17 mouse cellular contexts compared by ENCODE assay signal in genomic region chr6:52641076-52641475, GRCm38 (mm10). TPM values are rescaled to one million over a fixed set of nuclear protein-coding genes. Genes with fewer than 3 reads are reported as not detected.
DNase-seq lines count a peak whose midpoint lies in the region; ATAC-seq lines count a peak whose summit lies in the region.
"Had no signal": no experiment of that assay in that cellular context is flagged by ENCODE, and none has a peak within 500 bp of the region (broad histone marks: within the 10 kb centered on the region; RNA-seq: fewer than 3 reads in every experiment).

No protein-coding gene starts in this region.

- H3K4me1 ChIP-seq in megakaryocyte, embryonic 14.5 days = peaks cover 28% of the 10 kb centered on the region
- H3K4me1 ChIP-seq in hindbrain, embryonic 10.5 days (replicated peaks) = peaks cover 34% of the 10 kb centered on the region

- peak overlapping the region; percentile 59 for H3K4me3 ChIP-seq in megakaryocyte, embryonic 14.5 days (replicated peaks)
- H3K4me3 ChIP-seq in hindbrain, embryonic 10.5 days = no peak overlapping the region

- peaks cover 3% of the 10 kb centered on the region for H3K36me3 ChIP-seq in megakaryocyte, embryonic 14.5 days (replicated peaks; ENCODE audit: low read length)
- no peaks in the 10 kb centered on the region for H3K36me3 ChIP-seq in hindbrain, embryonic 10.5 days
- H3K36me3 ChIP-seq: forebrain, embryonic 12.5 days; midbrain, embryonic 12.5 days had no signal

- H3K27ac ChIP-seq in hindbrain, embryonic 10.5 days = no peak overlapping the region
- H3K27ac ChIP-seq: forebrain, embryonic 12.5 days; midbrain, embryonic 12.5 days had no signal

- H3K9me3 ChIP-seq in megakaryocyte, embryonic 14.5 days = no peaks in the 10 kb centered on the region
- H3K9me3 ChIP-seq in hindbrain, embryonic 10.5 days = no peaks in the 10 kb centered on the region
- H3K9me3 ChIP-seq: forebrain, embryonic 12.5 days; G1E; midbrain, embryonic 12.5 days had no signal

- WGBS in hindbrain, embryonic 10.5 days = 75% methylated on average over 3 of the region's 3 CpGs

- DNase-seq in cerebellum, adult 11-12 months = peak; percentile 20
- DNase-seq in cerebellum, postnatal 25 days = no peak
- peak; percentile 51 for DNase-seq in naive thymus-derived CD4-positive, alpha-beta T cell, adult 2 months (ENCODE audit: low read depth)
- peak; percentile 56 for DNase-seq in thymus, postnatal 4 days
- DNase-seq in hindbrain, embryonic 10.5 days (ENCODE audit: low spot score) = no peak
- DNase-seq: adrenal gland, postnatal 25 days; kidney, adult 2 months; kidney, postnatal 36 days; layer of hippocampus, postnatal 36 days; left cerebral cortex, postnatal 4 days; right cerebral cortex, postnatal 14 days had no signal

- no peak for ATAC-seq in megakaryocyte, adult 5-6 weeks (ENCODE audit: poor library complexity, severe bottlenecking)
- no peak for ATAC-seq in monocyte, adult 5-6 weeks (replicated peaks; ENCODE audit: insufficient number of reproducible peaks, low FRiP score, low TSS enrichment, poor library complexity, severe bottlenecking)

- H3K27me3 ChIP-seq in megakaryocyte, embryonic 14.5 days (replicated peaks) = no peaks in the 10 kb centered on the region
- no peaks in the 10 kb centered on the region for H3K27me3 ChIP-seq in hindbrain, embryonic 10.5 days (ENCODE audit: insufficient read depth, poor library complexity, severe bottlenecking)
- H3K27me3 ChIP-seq: forebrain, embryonic 12.5 days; midbrain, embryonic 12.5 days had no signal

RNA-seq across cellular contexts. Expression of gene Hibadh, which starts 0.9 kb away (rescaled TPM):
- polyA plus RNA-seq in megakaryocyte, embryonic 14.5 days (2012; ENCODE audit: insufficient read depth, low replicate concordance) = 0.57 and 9.1 TPM in 2 replicates
- total RNA-seq in megakaryocyte, adult 5-6 weeks (2015) = 41.2 and 45.0 TPM in 2 replicates
- 23.8 and 29.6 TPM in 2 replicates for total RNA-seq in megakaryocyte, adult 5-6 weeks (2017)
- 26.2 to 37.9 TPM (median 30.1 TPM) in 3 replicates for total RNA-seq in monocyte, adult 5-6 weeks (2017)
- 71.8 and 77.8 TPM in 2 replicates for polyA plus RNA-seq in hindbrain, embryonic 10.5 days (2016; fragmentation: Nextera tagmentation; extraction: Ambion mirVana)

Comparison
In these comparisons a context has a peak if more than half of its experiments do, and no peak if none do; other contexts are left out.
1. DNase-seq: peak in cerebellum, adult 11-12 months (single experiment), naive thymus-derived CD4-positive, alpha-beta T cell, adult 2 months (single experiment) and thymus, postnatal 4 days (single experiment); none in cerebellum, postnatal 25 days (0 of 2) and hindbrain, embryonic 10.5 days (single experiment).